Mouse (Mus musculus): Measurements from ENCODE around the gene Anks1b.
A peak's percentile ranks its signal among the peaks of the same experiment; 100 is the strongest.

The Anks1b gene

DNA sequence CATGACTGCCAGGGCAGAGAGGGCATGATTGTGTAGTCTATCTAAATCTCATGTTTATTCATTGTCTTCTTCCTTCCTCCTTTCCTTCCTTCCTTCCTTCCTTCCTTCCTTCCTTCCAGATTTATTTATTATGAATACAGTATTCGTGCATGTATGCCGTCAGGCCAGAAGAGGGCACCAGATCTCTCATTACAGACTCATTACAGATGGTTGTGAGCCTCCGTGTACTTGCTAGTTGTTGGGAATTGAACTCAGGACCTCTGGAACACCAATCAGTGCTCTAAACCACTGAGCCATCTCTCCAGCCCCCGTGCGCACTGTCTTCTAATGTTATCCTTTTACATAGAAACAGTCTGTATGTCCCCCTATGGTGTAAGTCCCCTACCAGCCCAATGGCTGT, 860.3 kb downstream of the Anks1b start:
- DNase-seq (ENCODE audit: low read depth, low spot score) = peak; percentile 70
- Histone ChIP-seq H3K27me3 (ENCODE audit: control insufficient read depth, insufficient read depth, low read length, poor library complexity, severe bottlenecking) (0 out of 2 replicates have a peak, but pooled peaks cover 1% of the 10 kb centered on the region), H3K36me3 (ENCODE audit: control insufficient read depth, insufficient read depth, low read length, poor library complexity, severe bottlenecking) (no peaks in the 10 kb centered on the region)

- DNase-seq (ENCODE audit: low read depth, low spot score) = no peak
- 0 out of 2 replicates have a peak, but pooled peaks cover 1% of the 10 kb centered on the region for H3K27me3 ChIP-seq (ENCODE audit: control insufficient read depth, insufficient read depth, low read length, poor library complexity, severe bottlenecking)
- no peaks in the 10 kb centered on the region for H3K36me3 ChIP-seq (ENCODE audit: control insufficient read depth, insufficient read depth, low read length, poor library complexity, severe bottlenecking)
Measured at GRCm38 (mm10) chr10:90738475-90738874, 865.2 kb downstream of the Anks1b start.

DNA sequence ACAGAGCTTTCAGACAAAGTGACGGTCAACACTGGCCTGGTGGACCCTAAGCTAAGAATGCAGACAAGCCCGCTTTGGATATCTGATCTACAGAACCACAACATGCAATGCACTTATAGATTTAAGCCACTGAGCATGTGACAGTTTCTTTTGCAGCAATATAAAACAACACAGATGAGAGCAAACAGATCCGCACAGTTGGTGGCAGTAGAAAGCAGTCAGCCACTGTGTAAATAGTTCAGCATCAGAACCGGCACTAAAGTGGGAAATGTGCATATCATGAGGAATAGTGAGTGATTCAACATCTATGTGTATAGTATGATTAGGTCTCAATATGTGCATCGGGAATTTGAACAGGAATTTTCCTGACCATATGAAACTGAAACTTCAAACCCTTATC, 867.6 kb downstream of the Anks1b start:
- no peak for DNase-seq (ENCODE audit: low read depth, low spot score)
- H3K27me3 ChIP-seq (ENCODE audit: control insufficient read depth, insufficient read depth, low read length, poor library complexity, severe bottlenecking) = 0 out of 2 replicates have a peak, but pooled peaks cover 1% of the 10 kb centered on the region
- no peaks in the 10 kb centered on the region for H3K36me3 ChIP-seq (ENCODE audit: control insufficient read depth, insufficient read depth, low read length, poor library complexity, severe bottlenecking)

GRCm38 (mm10) chr10:90751889-90752288, 878.6 kb downstream of the Anks1b start:
- no peak for DNase-seq (ENCODE audit: low read depth, low spot score)
- no peaks in the 10 kb centered on the region for H3K27me3 ChIP-seq (ENCODE audit: control insufficient read depth, insufficient read depth, low read length, poor library complexity, severe bottlenecking)
- H3K36me3 ChIP-seq (ENCODE audit: control insufficient read depth, insufficient read depth, low read length, poor library complexity, severe bottlenecking) = no peaks in the 10 kb centered on the region

GRCm38 (mm10) chr10:90753106-90753505, 879.8 kb downstream of the Anks1b start:
- Histone ChIP-seq H3K27me3 (ENCODE audit: control insufficient read depth, insufficient read depth, low read length, poor library complexity, severe bottlenecking) (no peaks in the 10 kb centered on the region), H3K36me3 (ENCODE audit: control insufficient read depth, insufficient read depth, low read length, poor library complexity, severe bottlenecking) (no peaks in the 10 kb centered on the region)
- no peak for DNase-seq (ENCODE audit: low read depth, low spot score)

- DNase-seq (ENCODE audit: low read depth, low spot score) = no peak
- H3K27me3 ChIP-seq (ENCODE audit: control insufficient read depth, insufficient read depth, low read length, poor library complexity, severe bottlenecking) = no peaks in the 10 kb centered on the region
Measured at GRCm38 (mm10) chr10:90757773-90758172, 884.5 kb downstream of the Anks1b start.

DNA sequence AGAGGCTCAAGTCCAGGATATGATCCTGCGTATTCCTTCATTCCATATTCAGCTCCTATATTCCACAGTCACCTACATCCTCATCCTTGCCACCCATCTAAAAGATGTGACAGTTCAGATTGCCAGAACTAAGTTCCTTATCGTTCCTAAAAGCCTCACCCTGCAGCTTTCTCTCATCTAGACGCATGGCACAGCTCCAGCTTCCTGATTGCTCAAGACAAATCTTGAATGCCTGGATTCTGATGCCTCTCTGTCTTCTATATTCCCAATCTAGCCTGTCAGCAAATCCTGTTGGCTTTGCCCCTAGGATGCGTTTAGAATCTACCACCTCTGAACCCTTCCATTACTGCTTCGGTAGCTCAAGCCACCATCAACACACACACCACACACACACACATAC, 886.6 kb downstream of the Anks1b start:
- DNase-seq (ENCODE audit: low read depth, low spot score) = no peak
- Histone ChIP-seq H3K27me3 (ENCODE audit: control insufficient read depth, insufficient read depth, low read length, poor library complexity, severe bottlenecking) (no peaks in the 10 kb centered on the region), H3K36me3 (ENCODE audit: control insufficient read depth, insufficient read depth, low read length, poor library complexity, severe bottlenecking) (no peaks in the 10 kb centered on the region)

More at GRCm38 (mm10) chr10:90757773-90758172, 884.5 kb downstream of the Anks1b start:
- H3K36me3 ChIP-seq (ENCODE audit: control insufficient read depth, insufficient read depth, low read length, poor library complexity, severe bottlenecking) = no peaks in the 10 kb centered on the region

DNA sequence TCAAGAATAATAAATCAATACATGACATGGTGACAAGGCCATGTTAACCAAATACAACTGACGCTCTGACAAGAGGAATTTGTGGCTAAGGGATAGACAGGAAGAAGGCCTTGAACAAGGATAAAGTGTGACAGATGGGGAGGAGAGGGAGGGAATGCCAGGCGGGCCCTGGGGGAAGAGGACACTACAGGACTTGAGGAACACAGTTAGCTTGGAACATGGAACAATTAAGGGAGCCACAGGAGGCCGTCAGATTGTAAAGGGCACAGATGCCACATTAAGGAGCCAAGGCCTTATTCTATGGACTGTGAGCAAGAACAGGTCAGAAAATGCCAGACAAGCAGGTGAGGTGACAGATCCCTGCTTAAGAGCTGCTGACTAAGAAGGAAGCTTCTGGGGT, 893.0 kb downstream of the Anks1b start:
- Histone ChIP-seq H3K36me3 (ENCODE audit: control insufficient read depth, insufficient read depth, low read length, poor library complexity, severe bottlenecking) (no peaks in the 10 kb centered on the region), H3K27me3 (ENCODE audit: control insufficient read depth, insufficient read depth, low read length, poor library complexity, severe bottlenecking) (no peaks in the 10 kb centered on the region)
- DNase-seq (ENCODE audit: low read depth, low spot score) = no peak

GRCm38 (mm10) chr10:90770403-90770955, 897.2 kb downstream of the Anks1b start:
- Histone ChIP-seq H3K27me3 (ENCODE audit: control insufficient read depth, insufficient read depth, low read length, poor library complexity, severe bottlenecking) (no peaks in the 10 kb centered on the region), H3K36me3 (ENCODE audit: control insufficient read depth, insufficient read depth, low read length, poor library complexity, severe bottlenecking) (no peaks in the 10 kb centered on the region)
- no peak for DNase-seq (ENCODE audit: low read depth, low spot score)

GRCm38 (mm10) chr10:90771046-90771445, 897.7 kb downstream of the Anks1b start:
- DNase-seq (ENCODE audit: low read depth, low spot score) = no peak
- Histone ChIP-seq H3K27me3 (ENCODE audit: control insufficient read depth, insufficient read depth, low read length, poor library complexity, severe bottlenecking) (no peaks in the 10 kb centered on the region), H3K36me3 (ENCODE audit: control insufficient read depth, insufficient read depth, low read length, poor library complexity, severe bottlenecking) (no peaks in the 10 kb centered on the region)

- Histone ChIP-seq H3K36me3 (ENCODE audit: control insufficient read depth, insufficient read depth, low read length, poor library complexity, severe bottlenecking) (no peaks in the 10 kb centered on the region), H3K27me3 (ENCODE audit: control insufficient read depth, insufficient read depth, low read length, poor library complexity, severe bottlenecking) (no peaks in the 10 kb centered on the region)
- no peak for DNase-seq (ENCODE audit: low read depth, low spot score)
Measured at GRCm38 (mm10) chr10:90771471-90772226, 898.3 kb downstream of the Anks1b start.

DNA sequence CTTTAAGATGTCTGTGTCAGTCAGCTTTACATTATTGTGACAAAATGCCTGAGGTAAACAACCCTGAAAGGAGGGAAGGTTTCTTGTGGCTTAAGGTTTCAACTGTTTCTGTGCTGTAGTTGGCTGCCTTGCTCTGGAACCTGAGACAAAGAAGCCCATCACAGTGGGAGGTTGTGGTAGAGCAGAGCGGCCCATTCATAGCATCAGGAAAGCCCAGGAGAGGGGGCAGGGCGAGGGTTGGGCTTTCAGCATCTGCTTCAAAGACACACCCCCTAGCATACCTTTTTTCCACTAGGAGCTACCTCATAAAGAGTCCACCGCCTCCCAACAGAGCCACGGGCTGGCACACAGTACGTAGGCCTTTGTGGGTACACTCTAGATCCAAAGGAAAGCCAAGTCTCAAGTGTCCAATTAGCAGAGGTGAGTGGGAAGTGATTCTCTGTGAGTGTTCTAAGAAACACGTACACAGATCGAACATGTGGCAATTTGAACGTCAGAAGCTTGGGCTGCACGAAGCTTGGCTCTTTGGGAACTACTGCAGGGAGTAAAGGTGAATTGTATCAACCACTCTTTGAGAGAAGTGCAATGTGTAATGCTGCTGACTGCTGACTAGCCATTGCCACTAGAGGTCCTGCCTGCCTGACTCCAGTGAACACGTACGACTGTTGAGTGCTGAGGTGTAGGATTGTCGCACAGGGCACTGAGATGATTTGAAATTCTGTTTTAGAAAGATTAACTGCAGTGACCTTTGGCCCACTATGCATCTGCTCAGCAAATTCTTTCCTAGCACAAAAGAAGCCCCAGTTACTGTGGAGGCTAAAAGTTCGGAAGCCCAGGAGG, 906.5 kb downstream of the Anks1b start:
- no peak for DNase-seq (ENCODE audit: low read depth, low spot score)
- H3K36me3 ChIP-seq (ENCODE audit: control insufficient read depth, insufficient read depth, low read length, poor library complexity, severe bottlenecking) = no peaks in the 10 kb centered on the region
- H3K27me3 ChIP-seq (ENCODE audit: control insufficient read depth, insufficient read depth, low read length, poor library complexity, severe bottlenecking) = no peaks in the 10 kb centered on the region

- no peak for DNase-seq (ENCODE audit: low read depth, low spot score)
- no peaks in the 10 kb centered on the region for H3K27me3 ChIP-seq (ENCODE audit: control insufficient read depth, insufficient read depth, low read length, poor library complexity, severe bottlenecking)
- H3K36me3 ChIP-seq (ENCODE audit: control insufficient read depth, insufficient read depth, low read length, poor library complexity, severe bottlenecking) = no peaks in the 10 kb centered on the region
Measured at GRCm38 (mm10) chr10:90784981-90785650, 911.8 kb downstream of the Anks1b start.

- no peak for DNase-seq (ENCODE audit: low read depth, low spot score)
- H3K27me3 ChIP-seq (ENCODE audit: control insufficient read depth, insufficient read depth, low read length, poor library complexity, severe bottlenecking) = no peaks in the 10 kb centered on the region
Measured at GRCm38 (mm10) chr10:90785680-90786079, 912.4 kb downstream of the Anks1b start.

More at GRCm38 (mm10) chr10:90785680-90786079, 912.4 kb downstream of the Anks1b start:
- H3K36me3 ChIP-seq (ENCODE audit: control insufficient read depth, insufficient read depth, low read length, poor library complexity, severe bottlenecking) = no peaks in the 10 kb centered on the region

Measured in splenic B cell, adult 2 months (primary cell).